Mouse (Mus musculus): ENCODE measurements around the gene Mad2l1bp.

Gene Mad2l1bp

GRCm38 (mm10) chr17:46152847-46153782 is at the start of gene Mad2l1bp:
Gene Mad2l1bp (minus strand): TSS chr17:46153553.
- ATAC-seq (ENCODE audit: low TSS enrichment): peak; percentile 99

- ATAC-seq (ENCODE audit: low TSS enrichment): peak; percentile 38; the same call in 1 of the 2 replicates
These were observed 49.7 kb upstream of the Mad2l1bp start for GRCm38 (mm10) chr17:46203078-46203477.

GRCm38 (mm10) chr17:46202421-46203071 is 49.2 kb upstream of the Mad2l1bp start, which contains the start of the genes Polh and Xpo5:
Gene Polh (minus strand): TSS chr17:46202645.
Gene Xpo5 (plus strand): TSS chr17:46202782.
- peak; percentile 95 for ATAC-seq (ENCODE audit: low TSS enrichment)

- ATAC-seq (ENCODE audit: low TSS enrichment): no peak
These were observed 47.8 kb upstream of the Mad2l1bp start for GRCm38 (mm10) chr17:46201151-46201550.

- ATAC-seq (ENCODE audit: low TSS enrichment): no peak
These were observed 35.5 kb upstream of the Mad2l1bp start for GRCm38 (mm10) chr17:46188829-46189228.

GRCm38 (mm10) chr17:46182273-46182672 is 28.9 kb upstream of the Mad2l1bp start:
- ATAC-seq (ENCODE audit: low TSS enrichment): no peak

GRCm38 (mm10) chr17:46170538-46170937 is 17.2 kb upstream of the Mad2l1bp start:
- peak; percentile 47; the same call in 1 of the 2 replicates for ATAC-seq (ENCODE audit: low TSS enrichment)

GRCm38 (mm10) chr17:46168768-46169167 is 15.4 kb upstream of the Mad2l1bp start:
- no peak for ATAC-seq (ENCODE audit: low TSS enrichment)

GRCm38 (mm10) chr17:46168318-46168717 is 15.0 kb upstream of the Mad2l1bp start:
- ATAC-seq (ENCODE audit: low TSS enrichment): peak; percentile 24; the same call in 1 of the 2 replicates

- no peak for ATAC-seq (ENCODE audit: low TSS enrichment)
These were observed 13.7 kb upstream of the Mad2l1bp start for GRCm38 (mm10) chr17:46167014-46167413.

- ATAC-seq (ENCODE audit: low TSS enrichment): no peak
These were observed 12.9 kb upstream of the Mad2l1bp start for GRCm38 (mm10) chr17:46166270-46166669.

GRCm38 (mm10) chr17:46165460-46165859 is 12.1 kb upstream of the Mad2l1bp start:
- no peak for ATAC-seq (ENCODE audit: low TSS enrichment)

GRCm38 (mm10) chr17:46164791-46165190 is 11.4 kb upstream of the Mad2l1bp start:
- ATAC-seq (ENCODE audit: low TSS enrichment): no peak

GRCm38 (mm10) chr17:46164301-46164700 is 10.9 kb upstream of the Mad2l1bp start:
- no peak for ATAC-seq (ENCODE audit: low TSS enrichment)

GRCm38 (mm10) chr17:46162951-46163421 is 9.6 kb upstream of the Mad2l1bp start:
- ATAC-seq (ENCODE audit: low TSS enrichment): no peak

GRCm38 (mm10) chr17:46162551-46162950 is 9.2 kb upstream of the Mad2l1bp start:
- ATAC-seq (ENCODE audit: low TSS enrichment): no peak

- no peak for ATAC-seq (ENCODE audit: low TSS enrichment)
These were observed 8.4 kb upstream of the Mad2l1bp start for GRCm38 (mm10) chr17:46161710-46162109.

- no peak for ATAC-seq (ENCODE audit: low TSS enrichment)
These were observed 7.8 kb upstream of the Mad2l1bp start for GRCm38 (mm10) chr17:46161179-46161578.

- peak; percentile 95 for ATAC-seq (ENCODE audit: low TSS enrichment)
These were observed 7.3 kb upstream of the Mad2l1bp start, which contains the start of gene Gtpbp2 for GRCm38 (mm10) chr17:46160686-46161085. Gene Gtpbp2 (plus strand): TSS chr17:46161032.

- peak; percentile 58 for ATAC-seq (ENCODE audit: low TSS enrichment)
These were observed 6.8 kb upstream of the Mad2l1bp start for GRCm38 (mm10) chr17:46160090-46160662.

GRCm38 (mm10) chr17:46159236-46159635 is 5.9 kb upstream of the Mad2l1bp start:
- ATAC-seq (ENCODE audit: low TSS enrichment): no peak

GRCm38 (mm10) chr17:46157131-46157530 is 3.8 kb upstream of the Mad2l1bp start:
- ATAC-seq (ENCODE audit: low TSS enrichment): no peak

All from frontal cortex, adult (tissue).